Mouse (Mus musculus) embryonic facial prominence, embryonic 15.5 days (tissue): ENCODE measurements around the gene Gltpd2. TPM values are rescaled to one million over a fixed set of nuclear protein-coding genes. Genes with fewer than 3 reads are reported as not detected.
"Not testable (repeated sequence)": the region's sequence is repeated elsewhere in the genome, so short reads cannot be mapped to it uniquely, and the experiment has no call there.

Experiments
- ATAC-seq: fragments of 200-750 bp; cut with Nextera tagmentation; 2 replicates; pipeline ENCODE4 v1.8.0; 2017; ENCODE audit warnings: low read depth, moderate TSS enrichment; ENCODE audit not compliant: insufficient number of reproducible peaks, low FRiP score, low TSS enrichment
- H3K27ac ChIP-seq: fragments of 300-500 bp; sonication (generic); replicated peaks from 2 replicates; pipeline ENCODE4 v1.5.1; 2015; ENCODE audit warnings: mild to moderate bottlenecking, inconsistent platforms
- H3K27me3 ChIP-seq: fragments of 300-500 bp; sonication (generic); 2 replicates; pipeline ENCODE4 v1.6.1; 2015; ENCODE audit warnings: inconsistent platforms
- H3K36me3 ChIP-seq: fragments of 300-500 bp; sonication (generic); 2 replicates; pipeline ENCODE4 v1.6.1; 2015; ENCODE audit warnings: mild to moderate bottlenecking, inconsistent platforms
- H3K4me1 ChIP-seq: fragments of 300-500 bp; sonication (generic); 2 replicates; pipeline ENCODE4 v1.6.1; 2015; ENCODE audit warnings: inconsistent platforms
- H3K4me2 ChIP-seq: fragments of 300-500 bp; sonication (generic); replicated peaks from 2 replicates; pipeline ENCODE4 v1.6.1; 2015; ENCODE audit warnings: mild to moderate bottlenecking, inconsistent platforms
- H3K4me3 ChIP-seq: fragments of 300-500 bp; sonication (generic); replicated peaks from 2 replicates; pipeline ENCODE4 v1.5.1; 2015; ENCODE audit warnings: mild to moderate bottlenecking, inconsistent platforms
- H3K9ac ChIP-seq: fragments of 300-500 bp; sonication (generic); 2 replicates; pipeline ENCODE4 v1.6.1; 2015; ENCODE audit warnings: inconsistent platforms
- H3K9me3 ChIP-seq: fragments of 300-500 bp; sonication (generic); replicated peaks from 2 replicates; pipeline ENCODE4 v1.6.1; 2016; ENCODE audit warnings: inconsistent platforms
- WGBS: fragments of 180-500 bp; shearing (Covaris S2); methylation state at CpG from one replicate; pipeline ENCODE4 v1.1.7; 2015; 5-methylcytosine and 5-hydroxymethylcytosine counted together
- polyA plus RNA-seq: library from polyadenylated mRNA; unstranded; fragments of >200 nt; fragmentation: Nextera tagmentation; extraction: Ambion mirVana; gene quantifications from 2 replicates; pipeline ENCODE4 v1.2.1, GENCODE M21; 2015

The Gltpd2 gene
- polyA plus RNA-seq, 1 experiment from 2014 or later: 0.44 TPM

DNA sequence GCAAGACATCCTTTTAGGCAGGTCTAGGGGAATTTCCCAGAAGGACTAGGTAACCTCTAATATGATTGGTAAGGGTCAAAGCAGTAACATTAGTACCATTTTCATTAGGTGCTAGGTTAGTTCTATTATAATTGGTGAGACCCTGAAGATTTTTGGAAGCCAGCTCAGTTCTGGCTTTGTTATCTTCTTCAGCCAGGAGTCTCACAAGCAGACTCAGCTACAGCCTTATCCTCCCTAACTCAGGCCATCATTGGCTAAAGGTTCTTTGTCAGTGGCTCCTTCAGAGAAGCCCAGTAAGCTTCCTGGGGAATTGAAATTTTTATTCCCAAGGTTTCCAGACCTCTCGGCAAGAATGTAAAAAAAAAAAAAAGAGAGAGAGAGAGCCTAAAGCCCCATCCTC, 560 bp upstream of the Gltpd2 start:
- no peak overlapping the region for H3K9ac ChIP-seq
- ATAC-seq: no peak
- peaks cover 10% of the 10 kb centered on the region for H3K27me3 ChIP-seq
- H3K4me3 ChIP-seq: no peak overlapping the region
- H3K9me3 ChIP-seq: no peaks in the 10 kb centered on the region
- H3K4me1 ChIP-seq: peaks cover 15% of the 10 kb centered on the region
- 40% methylated on average over 1 of the region's 1 CpGs for WGBS
- no peak overlapping the region for H3K27ac ChIP-seq
- H3K4me2 ChIP-seq: no peak overlapping the region
- no peaks in the 10 kb centered on the region for H3K36me3 ChIP-seq

DNA sequence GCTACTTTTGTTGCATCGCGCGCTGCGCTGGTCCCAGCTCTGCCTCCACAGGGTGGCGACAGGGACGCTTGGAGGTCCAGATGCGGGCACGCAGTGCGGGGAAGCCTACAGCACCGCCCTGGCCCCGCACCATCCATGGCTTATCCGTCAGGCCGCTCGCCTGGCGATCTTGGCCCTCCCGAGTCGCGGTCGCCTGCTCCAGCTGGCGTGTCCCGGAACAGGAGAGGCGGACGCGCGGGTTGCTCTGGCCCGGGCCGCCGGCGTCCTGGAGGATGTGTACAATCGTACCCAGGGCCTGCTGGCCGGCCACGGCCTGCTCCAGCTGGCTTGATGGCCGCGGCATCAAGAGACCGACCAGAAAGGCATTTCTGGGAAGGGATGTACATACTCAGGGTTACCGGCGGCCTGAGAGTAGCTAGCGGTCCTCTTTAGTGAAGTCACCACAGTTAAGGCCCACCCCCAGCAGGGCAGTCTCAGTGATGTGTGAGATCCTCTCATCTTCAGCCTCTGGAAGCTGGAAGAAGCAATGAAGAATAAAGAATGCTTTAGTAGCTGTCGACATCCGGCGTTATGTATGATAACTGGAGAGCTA, 1.3 kb downstream of the Gltpd2 start:
- Histone ChIP-seq H3K27ac (peak overlapping the region; percentile 58), H3K4me3 (peak overlapping the region; percentile 38), H3K9ac (peak overlapping the region; percentile 39), H3K9me3 (no peaks in the 10 kb centered on the region), H3K36me3 (no peaks in the 10 kb centered on the region), H3K4me2 (peak overlapping the region; percentile 56), H3K4me1 (peaks cover 17% of the 10 kb centered on the region), H3K27me3 (peaks cover 10% of the 10 kb centered on the region)
- ATAC-seq: peak; percentile 52; the same call in 1 of the 2 replicates
- WGBS: 14% methylated on average over 41 of the region's 41 CpGs

DNA sequence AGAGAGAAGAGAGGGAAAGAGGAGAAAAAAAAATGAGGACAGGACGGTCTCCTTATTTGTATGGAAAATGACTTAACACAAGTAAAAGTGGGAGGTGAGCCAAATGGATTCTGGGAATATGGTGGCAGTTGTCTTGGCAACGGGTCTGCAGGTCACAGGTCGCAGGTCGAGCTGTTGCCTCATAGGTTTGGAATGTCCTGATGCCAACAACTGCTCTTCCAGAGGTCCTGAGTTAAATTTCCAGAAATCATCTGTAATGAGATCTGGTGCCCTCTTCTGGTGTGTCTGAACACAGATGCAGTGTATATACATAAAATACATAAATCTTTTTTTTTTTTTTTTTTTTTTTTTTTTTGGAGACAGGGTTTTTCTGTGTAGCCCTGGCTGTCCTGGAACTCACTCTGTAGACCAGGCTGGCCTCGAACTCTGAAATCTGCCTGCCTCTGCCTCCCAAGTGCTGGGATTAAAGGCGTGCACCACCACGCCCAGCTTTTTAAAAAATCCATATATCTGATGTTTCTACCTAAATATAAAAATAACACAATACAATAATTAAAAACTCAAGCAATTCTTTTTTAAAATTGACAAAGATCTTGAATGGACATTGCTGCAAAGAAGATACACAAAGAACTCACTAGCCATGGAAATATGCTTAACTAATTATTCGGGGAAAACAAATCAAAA, 4.5 kb downstream of the Gltpd2 start:
- Histone ChIP-seq H3K36me3 (peaks cover 23% of the 10 kb centered on the region), H3K4me1 (peaks cover 27% of the 10 kb centered on the region)
- WGBS: 86% methylated on average over 8 of the region's 8 CpGs
- ATAC-seq, H3K27me3 ChIP-seq, H3K9ac ChIP-seq, H3K27ac ChIP-seq, H3K4me2 ChIP-seq, H3K9me3 ChIP-seq, H3K4me3 ChIP-seq: not testable (repeated sequence)

DNA sequence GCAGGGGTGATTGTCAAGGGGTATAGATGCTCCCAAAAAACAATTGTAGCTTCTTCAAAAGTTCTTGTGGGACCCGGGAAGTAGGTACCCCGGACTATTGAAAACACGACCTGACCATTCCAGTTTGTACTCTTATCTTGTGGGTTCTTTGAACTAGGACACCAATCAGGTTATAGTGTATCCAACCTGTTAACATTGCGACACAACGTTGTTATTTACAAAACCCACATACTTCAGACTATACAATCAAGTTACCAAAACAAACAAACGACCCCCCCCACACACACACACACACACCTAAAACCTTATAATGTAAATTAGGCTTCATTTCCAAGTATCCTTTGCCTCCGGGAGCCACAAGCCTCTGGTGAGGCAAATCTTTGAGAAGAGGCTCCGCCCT, 5.8 kb downstream of the Gltpd2 start:
- Histone ChIP-seq H3K27me3 (peaks cover 5% of the 10 kb centered on the region), H3K4me3 (peak overlapping the region; percentile 76), H3K27ac (no peak overlapping the region), H3K36me3 (peaks cover 36% of the 10 kb centered on the region), H3K9ac (no peak overlapping the region), H3K4me2 (peak overlapping the region; percentile 69), H3K9me3 (no peaks in the 10 kb centered on the region), H3K4me1 (peaks cover 21% of the 10 kb centered on the region)
- WGBS: 6% methylated on average over 8 of the region's 8 CpGs
- ATAC-seq: 0 out of 2 replicates have a peak, but pooled peaks have one; percentile 3

DNA sequence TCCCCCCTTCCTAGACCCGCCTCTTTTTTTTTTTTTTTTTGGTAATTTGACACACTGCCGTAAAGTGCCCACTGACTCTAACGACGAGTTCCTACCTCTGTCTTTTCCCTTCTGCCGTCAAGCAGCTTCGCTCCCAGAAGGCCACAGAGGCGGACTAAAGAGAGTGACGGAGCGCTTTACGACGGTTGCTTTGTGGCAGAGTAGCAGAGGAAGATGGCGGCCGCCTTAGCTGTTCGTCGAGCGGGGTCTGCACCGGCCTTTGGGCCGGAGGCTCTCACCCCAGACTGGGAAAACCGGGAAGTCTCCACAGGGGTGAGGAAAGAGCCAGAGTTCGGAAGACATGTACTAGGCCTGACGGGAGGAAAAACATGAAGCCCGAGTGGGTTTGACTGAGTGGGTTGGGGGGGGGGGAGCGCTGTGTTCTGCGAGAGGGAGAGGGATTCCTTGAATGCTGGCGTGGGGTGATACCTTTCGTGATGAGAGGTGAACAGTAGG, 6.2 kb downstream of the Gltpd2 start, which contains the start of gene Psmb6:
Gene Psmb6 (plus strand): TSS at position 184 of the 495 bp plus-strand sequence.
- Histone ChIP-seq H3K9me3 (no peaks in the 10 kb centered on the region), H3K27me3 (peaks cover under 1% of the 10 kb centered on the region), H3K27ac (peak within 1 kb of the TSS; percentile 56; the same call in 1 of the 2 replicates), H3K36me3 (peaks cover 36% of the 10 kb centered on the region), H3K4me2 (peak within 1 kb of the TSS; percentile 69), H3K4me1 (peaks cover 17% of the 10 kb centered on the region), H3K4me3 (peak within 1 kb of the TSS; percentile 76), H3K9ac (peak within 1 kb of the TSS; percentile 63)
- ATAC-seq: peak; percentile 94
- WGBS: 0% methylated on average over 26 of the region's 26 CpGs

DNA sequence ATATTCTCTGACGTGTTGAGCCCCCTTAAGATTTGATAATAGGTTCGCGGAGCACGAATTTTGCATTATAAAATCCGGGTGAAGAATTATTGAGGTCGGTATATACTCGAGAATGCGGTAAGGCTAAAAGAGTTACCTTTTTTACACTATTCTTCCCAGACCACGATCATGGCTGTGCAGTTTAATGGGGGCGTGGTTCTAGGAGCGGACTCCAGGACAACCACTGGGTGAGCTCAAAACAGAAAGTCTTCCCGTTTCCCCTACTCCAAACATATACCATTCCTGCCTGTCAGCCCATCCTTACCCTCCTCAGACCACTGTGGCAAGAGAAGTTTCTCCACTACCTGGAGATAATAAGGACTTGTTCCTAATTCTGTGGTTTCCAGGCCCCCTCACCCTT, 6.7 kb downstream of the Gltpd2 start:
- Histone ChIP-seq H3K4me2 (peak overlapping the region; percentile 69), H3K9me3 (no peaks in the 10 kb centered on the region), H3K4me3 (peak overlapping the region; percentile 76), H3K4me1 (peaks cover 12% of the 10 kb centered on the region), H3K36me3 (peaks cover 36% of the 10 kb centered on the region), H3K27me3 (no peaks in the 10 kb centered on the region), H3K27ac (no peak overlapping the region), H3K9ac (peak overlapping the region; percentile 63)
- WGBS: under 1% methylated on average over 12 of the region's 12 CpGs
- no peak for ATAC-seq

DNA sequence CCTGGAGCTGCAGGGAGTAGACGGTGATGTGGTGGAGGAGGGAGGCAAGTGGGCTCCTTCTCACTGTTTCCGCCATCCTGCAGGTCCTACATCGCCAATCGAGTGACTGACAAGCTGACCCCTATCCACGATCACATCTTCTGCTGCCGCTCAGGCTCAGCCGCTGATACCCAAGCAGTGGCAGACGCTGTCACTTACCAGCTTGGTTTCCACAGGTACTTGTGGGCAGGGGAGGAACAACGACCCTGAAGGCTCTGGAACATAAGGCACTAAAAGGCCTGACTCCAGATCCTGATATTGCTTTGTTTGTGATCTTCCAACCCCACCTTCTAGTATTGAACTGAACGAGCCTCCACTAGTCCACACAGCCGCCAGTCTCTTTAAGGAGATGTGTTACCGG, 7.2 kb downstream of the Gltpd2 start:
- H3K27ac ChIP-seq: no peak overlapping the region
- peaks cover 36% of the 10 kb centered on the region for H3K36me3 ChIP-seq
- H3K4me1 ChIP-seq: peaks cover 12% of the 10 kb centered on the region
- H3K9ac ChIP-seq: no peak overlapping the region
- H3K27me3 ChIP-seq: no peaks in the 10 kb centered on the region
- ATAC-seq: no peak
- 86% methylated on average over 12 of the region's 12 CpGs for WGBS
- peak overlapping the region; percentile 69 for H3K4me2 ChIP-seq
- H3K9me3 ChIP-seq: no peaks in the 10 kb centered on the region
- peak overlapping the region; percentile 76 for H3K4me3 ChIP-seq

DNA sequence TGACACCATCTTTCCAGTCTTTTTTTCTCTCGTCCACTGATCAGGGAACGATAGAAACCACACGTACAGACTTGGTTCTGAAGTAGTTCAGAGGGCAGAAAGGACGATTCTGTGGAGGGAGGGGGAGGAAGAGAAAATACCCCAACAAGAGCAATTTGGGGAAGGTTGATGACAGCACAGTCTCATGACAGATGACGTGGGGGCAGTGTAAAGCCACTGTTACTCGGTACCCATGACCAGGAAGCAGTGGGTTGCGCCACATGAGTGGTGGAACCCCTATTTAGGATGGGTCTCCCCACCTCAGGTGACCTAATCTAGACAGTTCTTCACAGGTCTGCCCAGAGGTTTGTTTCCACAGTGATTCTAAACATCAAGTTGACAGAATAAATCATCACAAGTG, 9.6 kb downstream of the Gltpd2 start:
- Histone ChIP-seq H3K9ac (no peak overlapping the region), H3K9me3 (no peaks in the 10 kb centered on the region), H3K4me2 (no peak overlapping the region), H3K4me1 (peaks cover 12% of the 10 kb centered on the region), H3K4me3 (no peak overlapping the region), H3K27me3 (no peaks in the 10 kb centered on the region), H3K36me3 (peaks cover 36% of the 10 kb centered on the region), H3K27ac (no peak overlapping the region)
- 88% methylated on average over 7 of the region's 7 CpGs for WGBS
- ATAC-seq: no peak

DNA sequence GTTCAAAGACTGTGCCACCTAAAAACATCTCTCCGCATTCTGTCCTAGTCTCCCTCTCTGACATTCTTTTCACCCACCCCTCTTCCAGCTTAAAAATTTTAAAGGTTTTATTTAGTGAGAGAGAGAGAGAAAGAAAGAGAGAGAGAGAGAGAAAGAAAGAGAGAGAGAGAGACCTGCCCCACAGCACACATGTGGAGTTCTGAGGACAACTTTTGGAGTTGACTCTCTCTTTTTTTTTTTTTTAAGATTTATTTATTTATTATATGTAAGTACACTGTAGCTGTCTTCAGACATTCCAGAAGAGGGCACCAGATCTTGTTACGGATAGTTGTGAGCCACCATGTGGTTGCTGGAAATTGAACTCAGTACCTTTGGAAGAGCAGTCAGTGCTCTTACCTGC, 12.1 kb downstream of the Gltpd2 start:
- 82% methylated on average over 2 of the region's 2 CpGs for WGBS
- H3K4me2 ChIP-seq, H3K4me1 ChIP-seq, H3K9me3 ChIP-seq, ATAC-seq, H3K9ac ChIP-seq, H3K4me3 ChIP-seq, H3K27me3 ChIP-seq, H3K27ac ChIP-seq: not testable (repeated sequence)
- peaks cover 36% of the 10 kb centered on the region for H3K36me3 ChIP-seq

DNA sequence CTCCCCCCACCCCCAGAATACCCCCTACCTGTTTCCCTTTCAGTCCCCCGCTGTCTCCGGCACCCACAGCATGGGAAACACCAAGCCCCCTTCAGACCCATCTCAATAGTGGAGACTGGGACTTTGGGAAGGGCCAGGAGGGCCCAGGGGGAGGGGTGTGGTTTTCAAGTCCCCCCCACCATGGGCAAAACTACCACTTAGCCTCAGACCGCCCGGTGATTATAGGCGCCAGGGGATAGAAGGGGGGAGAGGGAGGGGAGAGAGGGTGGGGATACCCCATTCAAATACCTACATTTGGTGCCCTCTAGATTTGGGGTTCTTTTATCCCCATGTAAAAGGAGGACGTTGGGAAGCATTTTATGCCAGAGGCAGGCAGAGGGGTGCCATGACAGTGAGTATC, 13.8 kb downstream of the Gltpd2 start, which contains the start of gene Gm40193:
Gene Gm40193 (minus strand): TSS at position 101 of the 400 bp plus-strand sequence.
- no peak within 1 kb of the TSS for H3K4me2 ChIP-seq
- H3K9me3 ChIP-seq: no peaks in the 10 kb centered on the region
- no peak; the same call in 1 of the 2 replicates for ATAC-seq
- no peaks in the 10 kb centered on the region for H3K4me1 ChIP-seq
- H3K4me3 ChIP-seq: no peak within 1 kb of the TSS
- no peak within 1 kb of the TSS for H3K9ac ChIP-seq
- 74% methylated on average over 6 of the region's 6 CpGs for WGBS
- H3K27ac ChIP-seq: no peak within 1 kb of the TSS
- H3K36me3 ChIP-seq: peaks cover 20% of the 10 kb centered on the region
- no peaks in the 10 kb centered on the region for H3K27me3 ChIP-seq

DNA sequence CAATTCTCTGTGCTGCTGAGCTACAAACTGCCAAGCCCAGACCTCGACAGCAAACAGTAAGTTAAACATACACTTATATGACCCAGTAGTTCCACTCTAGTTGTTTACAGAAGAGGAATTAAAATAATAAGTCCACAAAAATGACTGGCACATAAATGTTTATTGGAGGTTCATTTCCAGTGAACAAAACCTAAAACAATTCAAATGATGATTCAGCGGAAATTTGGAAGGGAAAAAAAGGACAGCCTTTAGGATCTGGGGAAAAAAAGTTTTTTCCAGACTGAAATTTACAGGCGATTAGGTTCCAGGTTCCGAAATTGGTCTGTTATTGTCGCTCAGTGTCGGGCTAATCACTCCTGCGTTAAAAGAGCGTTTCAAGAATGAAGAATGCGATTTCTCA, 20.4 kb downstream of the Gltpd2 start:
- Histone ChIP-seq H3K4me1 (peaks cover 16% of the 10 kb centered on the region; the same call in 1 of the 2 replicates), H3K9me3 (no peaks in the 10 kb centered on the region), H3K9ac (peak overlapping the region; percentile 52; the same call in 1 of the 2 replicates), H3K27ac (0 out of 2 replicates have a peak overlapping the region, but pooled peaks have one; percentile 60), H3K4me3 (peak overlapping the region; percentile 62), H3K36me3 (no peaks in the 10 kb centered on the region), H3K4me2 (peak overlapping the region; percentile 83), H3K27me3 (no peaks in the 10 kb centered on the region; the same call in 1 of the 2 replicates)
- no peak for ATAC-seq
- WGBS: 17% methylated on average over 9 of the region's 9 CpGs
